Mouse (Mus musculus) liver, adult 2 months (tissue): ENCODE measurements at regions not wholly inside any gene's neighbourhood (a gene's known extent, or its start where the extent isn't known, plus 50 kb on each side); places are given as distances from the start of the nearest gene placed in this dataset.

Experiments used
- DNase-seq: peaks from one replicate; pipeline ENCODE4 v3.0.0-alpha.2; 2011; ENCODE audit warnings: low read depth, low spot score; ENCODE audit errors: extremely low read depth
- H3K27ac ChIP-seq: fragments of 200-500 bp; replicated peaks from 2 replicates; pipeline ENCODE4 v1.5.1; 2012; ENCODE audit warnings: low read depth, mild to moderate bottlenecking, control low read depth, inconsistent platforms, low read length; ENCODE audit not compliant: insufficient read depth
- H3K27me3 ChIP-seq: fragments of 200-500 bp; 2 replicates; pipeline ENCODE4 v1.6.1; 2012; ENCODE audit warnings: mild to moderate bottlenecking, moderate library complexity, low read length, inconsistent platforms; ENCODE audit not compliant: control insufficient read depth, insufficient read depth
- H3K36me3 ChIP-seq: fragments of 200-500 bp; 2 replicates; pipeline ENCODE4 v1.6.1; 2012; ENCODE audit warnings: low read length, inconsistent platforms; ENCODE audit not compliant: control insufficient read depth, insufficient read depth
- H3K4me1 ChIP-seq: fragments of 200-500 bp; 2 replicates; pipeline ENCODE4 v1.6.1; 2011; ENCODE audit warnings: low read length; ENCODE audit not compliant: control insufficient read depth, insufficient read depth
- H3K4me3 ChIP-seq: fragments of 200-500 bp; 2 replicates; pipeline ENCODE4 v1.5.1; 2011; ENCODE audit warnings: low read depth, mild to moderate bottlenecking, control low read depth, low read length, moderate library complexity; ENCODE audit not compliant: insufficient read depth
- H3K79me2 ChIP-seq: fragments of 200-500 bp; 2 replicates; pipeline ENCODE4 v1.6.1; 2012; ENCODE audit warnings: inconsistent platforms, mild to moderate bottlenecking, low read length, moderate library complexity; ENCODE audit not compliant: control insufficient read depth, insufficient read depth
- H3K9ac ChIP-seq: fragments of 200-500 bp; 2 replicates; pipeline ENCODE4 v1.6.1; 2012; ENCODE audit warnings: low read depth, mild to moderate bottlenecking, control low read depth, inconsistent platforms, low read length
- CTCF ChIP-seq: fragments of 200-500 bp; IDR thresholded peaks from 2 replicates; pipeline ENCODE4 v1.5.1; 2011; ENCODE audit warnings: low read depth, low read length, control low read depth
- POLR2A ChIP-seq: fragments of 200-500 bp; IDR thresholded peaks from 2 replicates; pipeline ENCODE4 v1.6.1; 2011; ENCODE audit warnings: low read length, control low read depth; ENCODE audit not compliant: insufficient read depth; ENCODE audit errors: extremely low read depth
- WGBS: fragments of 180-500 bp; shearing (Covaris S2); methylation state at CpG from one replicate; pipeline ENCODE4 v1.1.7; 2018; 5-methylcytosine and 5-hydroxymethylcytosine counted together

DNA sequence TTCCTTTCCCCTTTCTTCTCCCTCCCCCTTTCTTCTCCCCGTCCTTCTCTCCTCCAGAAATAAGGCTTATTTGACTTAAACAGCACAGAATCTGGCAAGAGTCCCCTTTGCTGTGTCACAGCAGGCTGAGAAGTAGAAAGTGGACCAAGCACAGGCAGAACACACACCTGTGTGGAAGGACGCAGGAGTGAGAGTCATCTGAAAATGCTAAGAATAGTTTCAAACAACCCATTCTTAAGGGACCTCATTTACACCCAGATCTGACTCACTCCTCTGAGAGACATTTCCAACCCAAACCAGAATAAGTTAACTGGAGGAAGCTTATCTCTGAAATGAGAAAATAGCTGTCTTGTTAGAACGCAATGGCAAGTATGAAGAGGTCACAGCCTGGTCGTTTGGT lies 429.9 kb downstream of the Nbas start:
- Histone ChIP-seq H3K79me2 (no peaks in the 10 kb centered on the region), H3K9ac (no peak overlapping the region), H3K36me3 (no peaks in the 10 kb centered on the region), H3K4me3 (no peak overlapping the region), H3K4me1 (no peaks in the 10 kb centered on the region), H3K27ac (no peak overlapping the region; the same call in 1 of the 2 replicates), H3K27me3 (no peaks in the 10 kb centered on the region)
- WGBS, result 60% methylated on average over 4 of the region's 4 CpGs
- TF ChIP-seq POLR2A, result no peak
- TF ChIP-seq CTCF, result no peak
- DNase-seq, result peak; percentile 36

DNA sequence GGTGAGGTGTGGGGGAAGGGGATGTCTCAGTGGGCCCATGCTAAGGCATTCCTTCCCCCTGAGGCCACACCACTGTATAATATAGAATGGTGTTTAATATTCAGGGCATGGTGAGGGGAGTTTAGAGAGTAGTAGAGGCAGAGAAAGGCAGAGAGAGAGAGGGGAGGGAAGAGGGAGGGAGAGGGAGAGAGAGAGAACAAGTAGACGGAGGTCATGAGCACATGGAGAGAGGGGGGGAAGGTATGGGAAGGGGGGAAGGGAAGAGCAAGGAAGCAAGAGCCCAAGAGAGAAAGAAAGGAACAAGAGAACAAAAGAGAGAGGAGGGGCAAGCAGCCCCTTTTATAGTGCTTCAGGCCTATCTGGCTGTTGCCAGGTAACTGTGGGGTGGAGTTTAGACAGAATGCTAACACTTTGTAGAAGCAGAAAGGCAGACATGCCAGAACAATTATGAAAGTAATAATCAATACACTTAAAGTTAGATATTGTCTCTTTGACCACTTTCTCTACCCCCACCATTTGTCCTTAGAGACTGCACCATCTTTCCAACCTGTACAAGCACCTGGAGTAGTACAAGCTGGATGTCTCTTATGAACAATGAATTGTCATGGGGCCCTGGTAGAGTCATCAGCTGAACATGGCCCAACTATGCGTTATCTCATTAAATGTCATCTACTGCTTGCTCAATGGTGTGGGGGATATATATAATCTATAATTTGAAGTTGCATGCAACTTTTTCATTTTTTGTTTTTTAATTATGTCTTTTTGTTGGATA lies 422.6 kb downstream of the Nbas start:
- WGBS, result 93% methylated on average over 2 of the region's 2 CpGs
- Histone ChIP-seq H3K4me3 (no peak overlapping the region), H3K9ac (no peak overlapping the region), H3K27me3 (no peaks in the 10 kb centered on the region; the same call in 1 of the 2 replicates), H3K27ac (no peak overlapping the region), H3K79me2 (no peaks in the 10 kb centered on the region), H3K36me3 (no peaks in the 10 kb centered on the region), H3K4me1 (no peaks in the 10 kb centered on the region)
- no peak for TF ChIP-seq POLR2A
- TF ChIP-seq CTCF, result no peak
- DNase-seq, result no peak

DNA sequence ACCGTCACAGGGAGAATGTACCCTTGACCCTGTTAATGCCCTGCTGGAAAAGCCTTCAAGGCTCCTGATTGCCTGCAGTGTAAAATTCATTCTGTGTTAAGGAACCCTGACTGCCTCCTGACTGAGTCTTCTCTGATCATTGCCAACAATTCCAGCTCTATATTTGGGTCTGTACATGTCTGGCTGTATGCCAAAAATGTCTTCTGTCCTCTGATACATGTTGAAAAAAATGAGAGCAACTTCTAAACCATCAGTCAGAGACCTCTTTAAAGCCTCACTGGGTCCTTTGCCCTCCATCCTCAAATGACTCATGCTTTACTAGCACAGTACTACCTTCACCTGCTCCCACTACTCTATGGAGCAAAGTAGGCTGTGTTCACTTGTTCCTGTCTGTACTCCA lies 408.3 kb downstream of the Nbas start:
- DNase-seq, result no peak
- peaks cover 8% of the 10 kb centered on the region for H3K4me1 ChIP-seq
- no peaks in the 10 kb centered on the region for H3K36me3 ChIP-seq
- TF ChIP-seq POLR2A (no peak), CTCF (no peak)
- 10% methylated on average over 1 of the region's 1 CpGs for WGBS
- H3K9ac ChIP-seq, result no peak overlapping the region
- H3K27me3 ChIP-seq, result peaks cover 4% of the 10 kb centered on the region; the same call in 1 of the 2 replicates
- no peak overlapping the region for H3K4me3 ChIP-seq
- no peak overlapping the region for H3K27ac ChIP-seq
- H3K79me2 ChIP-seq, result no peaks in the 10 kb centered on the region

DNA sequence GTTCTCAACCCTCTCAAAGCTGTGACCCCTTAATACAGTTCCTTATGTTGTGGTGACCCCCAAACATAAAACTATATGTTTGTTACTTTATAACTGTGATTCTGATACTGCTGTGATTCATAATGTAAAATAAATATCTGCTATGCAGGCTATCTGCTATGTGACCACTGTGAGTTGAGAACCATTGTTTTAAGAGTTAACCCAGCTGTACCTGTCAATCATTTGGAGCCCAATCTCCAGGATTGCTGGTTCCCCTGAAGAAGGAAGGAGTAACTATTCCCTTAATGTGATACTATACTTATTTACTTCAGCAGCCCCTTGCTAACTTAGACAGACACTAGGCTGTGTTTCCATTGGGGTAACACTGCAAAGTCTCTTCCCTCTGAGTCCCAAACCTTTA lies 400.5 kb downstream of the Nbas start:
- no peak overlapping the region for H3K27ac ChIP-seq
- H3K79me2 ChIP-seq, result no peaks in the 10 kb centered on the region
- no peak overlapping the region for H3K9ac ChIP-seq
- TF ChIP-seq POLR2A, result no peak
- no peak for TF ChIP-seq CTCF
- no peaks in the 10 kb centered on the region for H3K36me3 ChIP-seq
- H3K27me3 ChIP-seq, result peaks cover 7% of the 10 kb centered on the region; the same call in 1 of the 2 replicates
- DNase-seq, result no peak
- H3K4me3 ChIP-seq, result no peak overlapping the region
- H3K4me1 ChIP-seq, result peaks cover 4% of the 10 kb centered on the region

DNA sequence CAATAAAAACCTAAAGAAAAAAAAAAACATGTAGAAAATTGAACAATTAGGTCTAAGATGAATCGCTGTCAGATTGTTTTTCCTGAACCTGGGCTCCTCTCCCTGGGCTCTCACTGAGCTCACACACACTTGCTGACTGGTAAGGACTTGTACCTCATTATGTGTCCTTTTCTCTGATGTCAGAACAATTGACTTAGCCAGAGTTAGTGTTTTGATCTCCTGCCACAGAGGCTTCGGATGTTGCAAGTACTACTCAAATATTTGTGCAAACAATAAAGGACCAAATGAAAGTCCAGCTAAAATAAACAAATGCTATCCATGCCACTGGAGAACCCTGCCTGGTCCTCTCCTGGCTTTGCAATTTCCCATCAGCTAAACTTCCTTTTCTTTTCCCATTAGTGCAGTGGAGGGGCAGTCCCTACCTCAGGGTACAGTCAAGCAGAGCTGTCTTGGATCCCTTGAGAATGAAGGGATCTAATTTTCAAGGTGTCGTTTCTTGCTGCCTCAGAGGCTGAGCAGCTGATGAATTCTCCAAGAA lies 399.6 kb downstream of the Nbas start:
- H3K4me1 ChIP-seq, result peaks cover 4% of the 10 kb centered on the region
- WGBS, result 12% methylated on average over 3 of the region's 3 CpGs
- no peaks in the 10 kb centered on the region for H3K79me2 ChIP-seq
- TF ChIP-seq CTCF (no peak), POLR2A (no peak)
- H3K27ac ChIP-seq, result no peak overlapping the region
- peaks cover 7% of the 10 kb centered on the region; the same call in 1 of the 2 replicates for H3K27me3 ChIP-seq
- no peak overlapping the region for H3K4me3 ChIP-seq
- peak; percentile 99 for DNase-seq
- H3K9ac ChIP-seq, result no peak overlapping the region
- no peaks in the 10 kb centered on the region for H3K36me3 ChIP-seq

DNA sequence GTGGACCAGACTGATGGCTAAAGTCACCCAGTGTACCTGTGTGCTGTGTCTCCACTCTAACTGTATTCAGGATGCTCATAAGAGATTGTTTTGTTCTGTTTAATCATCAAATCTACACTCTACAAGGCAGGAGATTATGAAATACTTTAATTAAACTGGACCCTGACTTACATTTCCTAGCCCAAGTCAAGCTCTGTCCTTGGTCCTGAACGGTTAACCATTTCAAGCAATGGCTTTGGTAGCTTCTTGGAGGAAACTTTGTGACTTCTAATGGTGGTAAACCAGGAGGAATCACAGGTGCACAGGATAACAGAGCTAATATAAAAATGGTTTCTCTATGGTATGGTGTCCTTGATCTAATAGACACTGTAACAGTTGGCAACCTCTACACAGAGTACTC lies 370.4 kb downstream of the Nbas start:
- peak; percentile 10 for DNase-seq
- 0 out of 2 replicates have a peak, but pooled peaks cover 2% of the 10 kb centered on the region for H3K4me1 ChIP-seq
- H3K9ac ChIP-seq, result no peak overlapping the region
- H3K4me3 ChIP-seq, result no peak overlapping the region
- H3K36me3 ChIP-seq, result no peaks in the 10 kb centered on the region
- H3K27me3 ChIP-seq, result no peaks in the 10 kb centered on the region
- 49% methylated on average over 1 of the region's 1 CpGs for WGBS
- no peak for TF ChIP-seq POLR2A
- TF ChIP-seq CTCF, result no peak
- H3K27ac ChIP-seq, result no peak overlapping the region
- no peaks in the 10 kb centered on the region for H3K79me2 ChIP-seq
